Mouse (Mus musculus) embryonic fibroblast, embryonic 13.5 days (primary cell): ENCODE results near the gene Cebpa. TPM values are rescaled to one million over a fixed set of nuclear protein-coding genes. Genes with fewer than 3 reads are reported as not detected.

Source experiments
- H3K27ac ChIP-seq: 2 replicates; pipeline ENCODE4 v1.5.1; 2012; ENCODE audit warnings: low read length, control low read depth, inconsistent platforms; ENCODE audit not compliant: insufficient read depth
- H3K4me1 ChIP-seq: 2 replicates; pipeline ENCODE4 v1.6.1; 2011; ENCODE audit warnings: low read length; ENCODE audit not compliant: control insufficient read depth, insufficient read depth
- H3K4me3 ChIP-seq: 2 replicates; pipeline ENCODE4 v1.5.1; 2011; ENCODE audit warnings: mild to moderate bottlenecking, control low read depth, low read length; ENCODE audit not compliant: insufficient read depth
- CTCF ChIP-seq: IDR thresholded peaks from 2 replicates; pipeline ENCODE4 v1.5.1; 2011; ENCODE audit warnings: mild to moderate bottlenecking, control low read depth, low read length, moderate library complexity, borderline replicate concordance; ENCODE audit not compliant: insufficient read depth
- POLR2A ChIP-seq: IDR thresholded peaks from 2 replicates; pipeline ENCODE4 v1.6.1; 2011; ENCODE audit warnings: low read depth, mild to moderate bottlenecking, control low read depth, low read length, moderate library complexity
- polyA plus RNA-seq: library from polyadenylated mRNA; stranded (reverse); fragments of >200 nt; gene quantifications from 2 replicates; pipeline ENCODE4 v1.2.4, GENCODE M21; 2011; ENCODE audit warnings: low read depth; ENCODE audit not compliant: missing spikeins, insufficient read length

Gene Cebpa
- polyA plus RNA-seq, 1 experiment = 5.1 TPM

- no peaks in the 10 kb centered on the region; the same call in 1 of the 2 replicates for H3K4me1 ChIP-seq
- H3K27ac ChIP-seq = peak overlapping the region; percentile 74
- TF ChIP-seq POLR2A (peak; percentile 59), CTCF (no peak)
Measured at GRCm38 (mm10) chr7:35118099-35118781, 853 bp upstream of the Cebpa start.

GRCm38 (mm10) chr7:35119506-35120145 is 533 bp downstream of the Cebpa start:
- TF ChIP-seq CTCF (no peak), POLR2A (no peak)
- Histone ChIP-seq H3K27ac (no peak overlapping the region), H3K4me1 (no peaks in the 10 kb centered on the region; the same call in 1 of the 2 replicates), H3K4me3 (peak overlapping the region; percentile 23; the same call in 1 of the 2 replicates)

More at GRCm38 (mm10) chr7:35118099-35118781, 853 bp upstream of the Cebpa start:
- H3K4me3 ChIP-seq = peak overlapping the region; percentile 66

DNA sequence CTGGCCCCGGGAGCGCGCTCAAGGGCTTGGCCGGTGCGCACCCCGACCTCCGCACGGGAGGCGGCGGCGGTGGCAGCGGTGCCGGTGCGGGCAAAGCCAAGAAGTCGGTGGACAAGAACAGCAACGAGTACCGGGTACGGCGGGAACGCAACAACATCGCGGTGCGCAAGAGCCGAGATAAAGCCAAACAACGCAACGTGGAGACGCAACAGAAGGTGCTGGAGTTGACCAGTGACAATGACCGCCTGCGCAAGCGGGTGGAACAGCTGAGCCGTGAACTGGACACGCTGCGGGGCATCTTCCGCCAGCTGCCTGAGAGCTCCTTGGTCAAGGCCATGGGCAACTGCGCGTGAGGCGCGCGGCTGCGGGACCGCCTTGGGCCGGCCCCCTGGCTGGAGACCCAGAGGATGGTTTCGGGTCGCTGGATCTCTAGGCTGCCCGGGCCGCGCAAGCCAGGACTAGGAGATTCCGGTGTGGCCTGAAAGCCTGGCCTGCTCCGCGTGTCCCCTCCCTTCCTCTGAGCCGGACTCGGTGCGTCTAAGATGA is 1.1 kb downstream of the Cebpa start:
- H3K27ac ChIP-seq = no peak overlapping the region
- TF ChIP-seq POLR2A (no peak), CTCF (no peak)
- H3K4me1 ChIP-seq = no peaks in the 10 kb centered on the region; the same call in 1 of the 2 replicates
- peak overlapping the region; percentile 23 for H3K4me3 ChIP-seq

GRCm38 (mm10) chr7:35121150-35121549 is 2.1 kb downstream of the Cebpa start:
- no peak overlapping the region for H3K27ac ChIP-seq
- no peaks in the 10 kb centered on the region; the same call in 1 of the 2 replicates for H3K4me1 ChIP-seq
- TF ChIP-seq CTCF = no peak
- TF ChIP-seq POLR2A = no peak
- H3K4me3 ChIP-seq = no peak overlapping the region

DNA sequence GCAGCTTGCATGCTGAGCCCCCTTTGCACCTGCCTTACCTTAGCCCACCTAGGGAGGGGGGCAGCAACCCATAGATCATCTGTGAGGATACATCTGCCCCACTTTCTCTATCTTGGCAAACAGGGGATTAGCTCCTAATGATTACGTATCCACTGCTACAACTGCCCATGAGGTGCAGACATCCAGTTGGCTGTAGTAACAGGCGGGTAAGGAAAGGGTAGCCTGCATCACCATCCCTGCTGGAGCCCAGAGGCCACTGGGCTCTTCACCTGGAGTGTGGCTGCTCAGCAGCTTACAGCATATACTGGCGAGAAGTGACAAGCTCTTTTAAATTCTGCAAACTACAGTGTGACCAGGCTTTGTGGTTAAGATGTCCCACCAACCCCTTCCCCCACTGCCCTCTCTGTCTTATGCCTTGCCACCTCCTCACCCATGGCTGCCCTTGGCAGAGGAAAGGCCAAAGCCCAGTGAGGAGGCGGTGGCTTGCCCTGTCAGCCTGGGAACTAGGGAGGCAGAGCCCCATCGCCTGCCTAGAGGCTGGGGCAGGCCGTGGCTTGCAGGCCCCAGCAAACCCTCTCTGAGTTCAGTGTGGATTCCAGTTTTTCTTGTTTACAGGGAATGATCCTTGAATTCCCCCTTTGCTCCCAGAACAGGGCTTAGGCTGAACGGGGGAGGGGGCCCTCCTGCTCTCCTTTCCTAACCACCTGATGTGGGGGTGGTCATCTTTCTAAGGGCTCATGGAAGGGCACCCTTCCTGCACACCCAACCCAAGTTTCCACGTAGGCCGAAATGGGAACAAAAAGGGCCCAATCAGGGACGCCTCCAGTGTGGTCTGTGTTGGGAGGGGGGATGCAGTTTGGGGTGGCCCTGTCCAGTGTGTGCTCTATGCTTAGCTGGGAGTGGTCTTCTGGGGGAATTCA is 3.6 kb downstream of the Cebpa start:
- Histone ChIP-seq H3K4me1 (peaks cover 3% of the 10 kb centered on the region; the same call in 1 of the 2 replicates), H3K4me3 (no peak overlapping the region), H3K27ac (no peak overlapping the region)
- no peak for TF ChIP-seq POLR2A
- no peak for TF ChIP-seq CTCF

DNA sequence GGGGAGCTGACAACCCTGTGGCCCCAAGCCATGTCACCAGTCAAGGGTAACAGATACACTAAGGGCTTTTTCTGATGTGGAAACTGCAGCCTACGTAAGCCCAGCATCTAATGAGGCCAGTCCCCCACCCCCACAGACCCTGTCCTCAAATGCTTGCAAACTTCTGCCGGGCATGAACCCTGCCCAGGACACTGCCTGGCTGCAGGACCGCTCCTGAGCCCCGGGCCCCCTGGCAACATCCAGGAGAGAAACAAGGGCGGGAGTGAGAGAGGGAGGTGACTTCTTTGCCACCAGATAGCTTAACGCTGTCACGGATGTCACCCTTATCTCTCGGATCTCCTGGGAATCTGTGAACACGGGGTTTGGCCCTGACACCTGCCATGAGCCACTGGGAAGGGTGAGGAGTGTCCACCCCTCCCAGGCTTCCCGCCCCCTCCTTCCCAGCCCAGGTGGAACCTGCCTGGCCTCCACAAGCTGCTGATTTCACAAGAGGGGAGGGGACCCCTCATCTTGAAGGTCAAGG is 4.4 kb downstream of the Cebpa start:
- no peak for TF ChIP-seq POLR2A
- TF ChIP-seq CTCF = no peak
- no peak overlapping the region for H3K27ac ChIP-seq
- H3K4me1 ChIP-seq = peaks cover 10% of the 10 kb centered on the region; the same call in 1 of the 2 replicates
- H3K4me3 ChIP-seq = no peak overlapping the region

DNA sequence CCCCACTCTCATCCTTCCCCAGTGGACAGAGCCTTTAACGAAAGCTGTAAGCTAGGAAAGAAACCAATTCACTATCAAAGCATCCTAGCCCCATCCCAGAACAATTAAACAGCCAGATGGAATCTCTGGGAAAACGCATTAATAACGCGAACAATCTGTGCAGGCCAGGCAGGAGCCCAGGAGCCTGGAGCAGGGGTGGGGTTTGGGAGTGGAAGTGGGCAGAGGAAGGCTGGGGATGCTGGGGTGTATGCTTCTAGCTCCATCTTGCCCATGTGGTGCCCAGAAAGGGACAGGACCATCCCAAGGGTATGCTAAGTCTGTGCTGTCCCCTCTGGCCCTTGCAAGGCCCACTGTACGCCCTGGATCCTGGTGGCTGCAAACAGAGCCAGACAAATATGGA is 5.1 kb downstream of the Cebpa start:
- peaks cover 10% of the 10 kb centered on the region; the same call in 1 of the 2 replicates for H3K4me1 ChIP-seq
- no peak overlapping the region for H3K4me3 ChIP-seq
- TF ChIP-seq POLR2A (no peak), CTCF (no peak)
- H3K27ac ChIP-seq = no peak overlapping the region

- peaks cover 10% of the 10 kb centered on the region; the same call in 1 of the 2 replicates for H3K4me1 ChIP-seq
- H3K4me3 ChIP-seq = no peak overlapping the region
- TF ChIP-seq CTCF (no peak), POLR2A (no peak)
- no peak overlapping the region for H3K27ac ChIP-seq
Measured at GRCm38 (mm10) chr7:35124745-35125144, 5.7 kb downstream of the Cebpa start.

DNA sequence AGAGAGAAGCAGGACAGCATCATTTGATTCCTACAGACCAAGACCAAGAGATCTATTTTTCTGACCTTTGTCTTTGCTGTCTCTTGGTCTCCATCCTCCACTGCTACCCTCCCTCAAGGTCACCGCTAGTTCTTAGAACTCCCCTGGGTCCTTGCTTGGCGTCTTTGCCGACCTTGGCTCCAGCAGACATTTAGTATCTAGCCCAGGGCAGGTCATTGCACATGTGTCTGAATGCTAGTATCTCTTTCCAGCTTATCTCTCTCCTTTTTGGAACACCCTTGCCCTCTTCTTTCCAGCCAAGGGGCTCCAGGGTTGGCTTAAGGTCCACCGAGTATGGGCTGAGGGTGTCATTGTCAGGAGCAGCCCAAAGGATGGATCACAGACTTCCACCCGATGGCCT is 6.9 kb downstream of the Cebpa start:
- H3K4me1 ChIP-seq = peaks cover 10% of the 10 kb centered on the region; the same call in 1 of the 2 replicates
- no peak overlapping the region for H3K4me3 ChIP-seq
- H3K27ac ChIP-seq = no peak overlapping the region
- TF ChIP-seq POLR2A = no peak
